Mouse (Mus musculus): ENCODE measurements around the gene Selenom.

Selenom gene

DNA sequence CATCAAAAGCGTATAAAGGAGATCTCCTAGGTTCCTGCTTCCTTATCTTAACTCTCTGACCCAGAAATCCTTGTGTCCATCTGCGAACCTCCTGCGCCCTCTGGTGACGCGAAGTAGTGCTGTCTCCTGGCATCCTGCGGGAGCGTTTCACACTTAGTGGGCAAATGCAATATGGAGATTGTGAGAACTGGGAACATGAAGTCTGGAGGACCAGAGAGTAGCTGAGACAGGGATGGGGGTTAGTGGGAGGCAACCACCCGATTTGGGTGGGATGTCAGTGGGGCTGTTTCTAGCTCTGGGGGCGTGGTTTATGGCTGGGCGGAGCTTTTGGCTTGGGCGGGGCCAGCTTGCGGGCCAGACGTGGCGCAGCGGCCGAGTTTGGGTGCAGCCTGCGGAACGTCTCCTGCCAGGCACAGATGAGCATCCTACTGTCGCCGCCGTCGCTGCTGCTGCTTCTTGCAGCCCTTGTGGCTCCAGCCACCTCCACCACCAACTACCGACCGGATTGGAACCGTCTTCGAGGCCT is at the start of gene Selenom:
TSS of gene Selenom (plus strand) at position 156 of the 526 bp plus-strand sequence.
- peak; percentile 87 for DNase-seq (ENCODE audit: inconsistent ontology term)

DNA sequence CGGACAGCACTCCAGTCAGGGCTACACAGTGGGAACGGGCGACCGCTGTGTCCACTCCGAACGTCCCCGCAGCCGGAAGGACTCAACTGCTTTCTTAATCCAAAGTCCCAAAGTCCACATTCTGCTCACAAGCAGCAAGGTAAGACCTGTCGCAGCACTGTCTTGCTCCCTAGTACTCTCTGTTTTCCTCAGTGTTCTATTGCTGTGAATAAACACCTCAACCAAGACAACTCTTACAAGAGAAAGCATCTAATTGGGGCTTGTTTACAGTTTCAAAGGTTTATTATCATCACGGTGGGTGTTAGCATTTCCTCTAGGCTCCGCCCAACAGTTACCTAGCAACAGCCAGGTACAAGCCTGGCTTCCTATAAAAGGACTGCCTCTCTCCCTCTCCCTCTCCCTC is 43.0 kb upstream of the Selenom start:
- no peak for DNase-seq (ENCODE audit: inconsistent ontology term)

- DNase-seq (ENCODE audit: inconsistent ontology term) = peak; percentile 74
These were observed 42.0 kb upstream of the Selenom start for GRCm38 (mm10) chr11:3472484-3472883.

DNA sequence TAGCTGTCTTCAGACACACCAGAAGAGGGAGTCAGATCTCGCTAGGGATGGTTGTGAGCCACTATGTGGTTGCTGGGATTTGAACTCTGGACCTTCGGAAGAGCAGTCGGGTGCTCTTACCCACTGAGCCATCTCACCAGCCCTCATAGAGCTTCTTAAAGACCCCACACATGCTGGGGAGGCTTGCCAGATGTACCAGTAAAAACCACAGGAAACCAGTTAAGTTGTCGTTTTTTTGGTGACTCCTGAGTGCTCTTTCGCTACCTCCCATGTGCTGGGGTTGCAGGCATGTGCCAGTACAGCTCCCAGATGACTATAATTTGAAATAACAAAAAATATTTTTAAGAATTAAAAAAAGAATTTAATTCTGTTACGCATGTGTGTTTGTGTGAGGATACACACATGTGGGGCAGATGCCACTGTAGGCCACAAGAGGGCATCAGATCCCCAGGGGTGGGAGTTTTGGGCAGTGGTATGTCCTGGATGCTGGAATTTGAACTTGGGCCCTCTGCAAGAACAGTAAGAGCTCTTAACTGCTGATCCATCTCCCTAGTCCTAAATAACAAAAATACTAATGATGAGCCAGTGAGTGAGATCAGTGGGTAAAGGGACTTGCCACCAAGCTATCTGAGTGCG is 39.9 kb upstream of the Selenom start:
- peak; percentile 12 for DNase-seq (ENCODE audit: inconsistent ontology term)

DNA sequence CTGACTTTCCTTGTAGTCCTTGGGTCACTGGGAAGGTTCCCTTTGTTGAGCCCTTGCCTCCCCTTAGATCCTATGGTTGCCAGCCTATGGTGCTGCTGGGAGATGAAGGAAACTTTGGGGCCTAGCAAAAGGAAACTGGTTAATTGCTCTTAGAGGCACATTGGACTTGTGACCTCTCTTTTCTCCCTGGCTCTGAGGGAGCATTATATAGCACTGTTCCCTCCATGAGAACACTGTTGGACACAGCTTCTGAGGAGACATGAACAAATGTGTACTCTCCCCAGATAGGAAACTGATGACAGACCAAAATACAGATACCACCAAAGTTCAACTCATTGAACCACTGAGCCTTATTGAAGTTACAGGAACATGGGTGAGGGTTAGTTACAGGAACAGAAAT is 39.0 kb upstream of the Selenom start:
- no peak for DNase-seq (ENCODE audit: inconsistent ontology term)

GRCm38 (mm10) chr11:3483980-3484642 is 30.4 kb upstream of the Selenom start:
- DNase-seq (ENCODE audit: inconsistent ontology term) = no peak

- DNase-seq (ENCODE audit: inconsistent ontology term) = no peak
These were observed 28.1 kb upstream of the Selenom start for GRCm38 (mm10) chr11:3486349-3486748.

DNA sequence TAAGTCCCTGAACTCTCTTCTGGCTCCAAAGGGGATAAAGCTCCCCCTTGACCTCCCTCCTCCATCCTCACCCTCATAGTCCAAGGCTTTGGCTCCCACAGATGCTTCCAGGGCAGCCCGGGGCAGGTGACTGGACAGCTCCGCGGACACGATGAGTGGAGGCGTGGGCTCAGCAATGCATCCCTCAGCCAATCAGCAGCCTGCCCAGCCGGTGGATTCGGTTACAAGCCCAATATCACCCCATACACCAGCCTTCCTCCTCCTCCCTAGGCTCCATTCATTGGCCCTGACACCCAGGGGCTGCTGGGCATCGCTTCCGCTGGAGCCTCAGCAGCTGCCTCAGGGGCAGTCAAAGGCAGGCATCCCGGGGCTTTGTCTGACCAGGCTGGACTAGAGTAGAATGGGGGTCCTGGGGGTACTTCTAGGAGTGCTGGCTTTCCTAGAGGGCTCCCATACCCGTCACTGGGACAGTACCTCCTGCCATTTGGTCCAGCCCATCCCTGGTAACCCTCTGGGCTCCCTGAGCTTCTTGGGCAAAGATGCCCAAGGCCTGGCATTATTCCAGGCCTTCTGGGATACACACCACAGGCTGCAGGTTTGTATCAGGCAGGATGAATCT is 26.4 kb upstream of the Selenom start, which contains the start of gene Pla2g3:
TSS of gene Pla2g3 (plus strand) at position 333 of the 619 bp plus-strand sequence.
- no peak for DNase-seq (ENCODE audit: inconsistent ontology term)

- DNase-seq (ENCODE audit: inconsistent ontology term) = no peak
These were observed 25.4 kb upstream of the Selenom start for GRCm38 (mm10) chr11:3489036-3489435.

GRCm38 (mm10) chr11:3492748-3493147 is 21.7 kb upstream of the Selenom start:
- no peak for DNase-seq (ENCODE audit: inconsistent ontology term)

- no peak for DNase-seq (ENCODE audit: inconsistent ontology term)
These were observed 19.6 kb upstream of the Selenom start for GRCm38 (mm10) chr11:3494857-3495256.

GRCm38 (mm10) chr11:3495496-3495895 is 19.0 kb upstream of the Selenom start:
- no peak for DNase-seq (ENCODE audit: inconsistent ontology term)

DNA sequence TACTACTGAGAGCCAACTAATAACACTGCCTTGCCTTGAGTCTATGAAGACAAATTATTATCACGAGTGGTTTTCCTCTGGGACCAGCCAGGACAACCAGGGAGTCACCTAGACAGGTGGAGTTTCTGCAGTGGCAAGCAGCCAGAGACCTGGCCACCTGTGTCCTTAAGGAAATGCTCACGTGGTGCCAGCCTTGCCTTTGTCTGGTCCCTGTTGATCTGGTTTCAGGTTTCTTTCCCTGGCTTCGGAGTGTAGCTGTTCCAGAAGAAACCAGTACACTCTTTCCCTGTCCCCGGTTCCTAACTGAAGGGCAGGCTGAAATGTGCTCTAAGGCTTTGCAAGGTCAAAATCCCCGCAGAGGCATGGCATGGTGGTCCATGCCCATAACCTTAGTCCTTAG is 17.7 kb upstream of the Selenom start:
- DNase-seq (ENCODE audit: inconsistent ontology term) = no peak

DNA sequence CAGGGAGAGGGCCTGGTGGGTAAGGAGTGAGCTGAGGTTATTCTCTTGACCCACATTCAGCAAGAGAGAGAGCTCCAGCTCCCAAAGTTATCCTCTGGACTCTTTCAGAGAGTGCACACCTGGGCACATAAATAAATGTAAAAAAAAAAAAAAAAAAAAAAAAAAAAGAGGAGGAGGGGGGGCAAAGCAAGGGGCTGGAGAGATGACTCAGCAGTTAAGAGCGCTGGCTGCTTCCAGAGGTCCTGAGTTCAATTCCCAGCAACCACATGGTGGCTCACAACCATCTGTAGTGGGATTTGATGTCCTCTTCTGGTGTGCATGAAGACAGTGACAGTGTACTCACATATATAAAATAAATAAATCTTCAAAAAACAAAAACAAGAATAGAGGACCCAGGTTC is 17.2 kb upstream of the Selenom start:
- DNase-seq (ENCODE audit: inconsistent ontology term) = no peak

DNA sequence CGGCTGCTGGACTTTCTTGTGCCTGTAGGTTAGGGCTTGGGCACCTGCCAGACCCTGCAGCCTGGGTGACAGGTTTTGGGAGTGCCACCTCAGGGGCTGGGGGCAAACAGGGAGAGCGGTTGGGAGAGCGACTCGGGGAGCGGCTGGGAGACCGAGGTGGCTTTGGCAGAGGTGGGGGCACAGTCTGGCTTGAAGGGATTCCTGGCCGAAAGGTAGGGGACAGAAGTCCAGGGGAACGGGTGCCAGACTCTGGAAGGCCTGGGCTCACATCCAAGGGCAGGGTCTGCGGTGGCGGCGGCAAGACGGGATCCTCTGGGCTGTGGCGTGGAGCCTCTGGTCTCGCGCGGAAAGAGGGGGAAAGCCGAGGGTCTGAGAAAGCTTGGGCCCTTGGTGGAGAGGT is 12.4 kb upstream of the Selenom start:
- no peak for DNase-seq (ENCODE audit: inconsistent ontology term)

DNA sequence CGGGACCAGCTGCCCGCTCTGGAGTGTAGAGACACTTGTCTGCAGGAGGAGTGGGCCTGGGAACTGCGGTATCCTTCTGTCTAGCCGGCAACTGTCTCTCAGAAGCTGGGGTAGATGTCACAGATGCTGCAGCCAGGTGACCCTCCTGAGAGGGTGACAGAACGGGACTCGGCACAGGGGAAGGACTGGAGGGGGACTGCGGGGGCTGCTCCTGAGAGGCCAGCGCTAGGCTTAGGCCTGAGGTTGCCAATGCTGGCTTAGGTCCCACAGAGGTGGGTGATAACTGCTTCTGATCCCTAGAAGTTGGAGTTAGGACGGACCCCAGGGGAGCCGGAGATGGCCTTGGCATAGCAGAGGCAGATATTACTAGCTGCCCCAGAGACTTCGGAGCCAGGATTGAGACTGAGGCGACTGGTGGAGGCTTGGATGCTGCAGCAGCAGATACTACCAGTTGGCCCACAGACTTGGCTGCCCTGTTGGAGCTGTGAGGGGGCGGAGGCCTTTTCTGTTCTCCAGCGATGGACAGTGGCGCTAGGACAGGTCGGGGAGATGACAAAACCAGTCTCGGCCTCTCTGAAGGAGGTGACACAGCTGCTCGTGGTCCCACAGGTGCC is 11.9 kb upstream of the Selenom start:
- no peak for DNase-seq (ENCODE audit: inconsistent ontology term)

DNA sequence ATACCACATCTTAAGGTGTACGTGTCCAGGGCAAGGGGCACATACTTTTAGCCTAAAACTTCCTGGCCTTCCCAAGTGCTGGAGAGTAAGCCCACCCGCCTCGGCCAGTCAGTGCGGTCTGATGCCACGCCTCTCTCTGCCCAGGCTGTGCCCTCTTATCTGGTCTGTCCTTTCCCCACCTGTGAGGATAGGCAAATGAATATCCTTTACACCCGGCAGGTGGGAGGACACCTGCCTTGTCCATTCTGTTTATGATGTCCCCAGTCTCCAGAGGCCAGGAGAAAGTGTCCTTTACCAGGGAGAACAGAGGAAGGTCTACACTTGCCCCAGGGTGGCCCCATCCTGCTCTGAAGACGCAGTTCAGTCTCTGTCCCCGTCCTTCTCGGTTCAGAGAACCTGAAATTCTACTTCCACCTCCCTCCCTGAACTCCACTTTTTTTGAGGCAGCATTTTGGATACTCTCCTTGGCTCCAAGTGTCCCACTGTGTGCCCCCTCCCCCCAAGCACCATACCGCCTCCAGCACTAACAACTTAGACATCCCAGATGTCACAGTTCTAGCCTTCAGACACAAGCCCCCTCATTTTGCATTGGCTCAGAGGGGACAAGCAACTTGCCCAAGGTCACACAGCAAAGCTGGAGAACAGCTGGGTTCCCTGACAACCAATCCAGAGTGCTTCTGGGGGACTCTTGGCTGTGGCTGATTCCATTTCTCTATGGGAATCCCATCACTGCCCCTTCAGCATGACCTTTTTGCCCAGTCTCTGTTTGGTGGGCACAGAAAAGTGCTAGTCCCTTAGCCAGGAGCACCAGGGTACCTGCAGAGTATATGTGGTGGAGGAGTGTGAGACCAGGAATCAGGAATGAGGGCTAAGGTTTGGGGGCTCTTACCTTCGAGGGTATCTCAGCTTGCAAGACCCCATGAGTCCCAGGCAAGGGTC is 10.5 kb upstream of the Selenom start:
- no peak for DNase-seq (ENCODE audit: inconsistent ontology term)

- DNase-seq (ENCODE audit: inconsistent ontology term) = no peak
These were observed 6.3 kb upstream of the Selenom start for GRCm38 (mm10) chr11:3508226-3508625.

- no peak for DNase-seq (ENCODE audit: inconsistent ontology term)
These were observed 5.1 kb upstream of the Selenom start for GRCm38 (mm10) chr11:3509181-3510085.

GRCm38 (mm10) chr11:3510321-3510720 is 4.2 kb upstream of the Selenom start:
- no peak for DNase-seq (ENCODE audit: inconsistent ontology term)

All from Muller cell, postnatal 12 days (primary cell).